Mouse (Mus musculus) MEL (cell line): ENCODE measurements around the gene Klhl26. TPM values are rescaled to one million over a fixed set of nuclear protein-coding genes. Genes with fewer than 3 reads are reported as not detected.

Source experiments
- DNase-seq: peaks from one replicate; pipeline ENCODE4 v3.0.0; 2011; ENCODE audit warnings: low read depth, low spot score
- H3K27ac ChIP-seq: 2 replicates; pipeline ENCODE4 v1.5.1; 2012; ENCODE audit warnings: low read depth, mild to moderate bottlenecking, control low read depth, low read length, moderate library complexity; ENCODE audit not compliant: control insufficient read depth
- H3K27me3 ChIP-seq, 2 experiments: fragments of 150-350 bp in 1 of 2; sonication (generic) in 1 of 2; 2 replicates each; pipeline ENCODE4 v1.6.1; 2012; ENCODE audit warnings: low read length in 2 of 2, mild to moderate bottlenecking in 2 of 2, improper control_type of control experiment in 1 of 2, moderate library complexity in 1 of 2; ENCODE audit not compliant: insufficient read depth in 2 of 2, control insufficient read depth in 1 of 2
- H3K36me3 ChIP-seq, 2 experiments: 2 replicates each; pipeline ENCODE4 v1.6.1; 2012 to 2014; ENCODE audit warnings: low read length in 2 of 2, improper control_type of control experiment in 1 of 2, inconsistent platforms in 1 of 2, mild to moderate bottlenecking in 1 of 2; ENCODE audit not compliant: insufficient read depth in 2 of 2, control insufficient read depth in 1 of 2
- H3K4me1 ChIP-seq, 2 experiments: fragments of 150-350 bp in 1 of 2; sonication (generic) in 1 of 2; 2 replicates each; pipeline ENCODE4 v1.6.1; 2012; ENCODE audit warnings: low read length in 2 of 2, improper control_type of control experiment in 1 of 2, mild to moderate bottlenecking in 1 of 2; ENCODE audit not compliant: insufficient read depth in 2 of 2, control insufficient read depth in 1 of 2
- H3K4me3 ChIP-seq, 2 experiments: fragments of 150-350 bp in 1 of 2; sonication (generic) in 1 of 2; 2 replicates each; pipeline ENCODE4 v1.5.1; 2012; ENCODE audit warnings: low read depth in 2 of 2, low read length in 2 of 2, mild to moderate bottlenecking in 2 of 2, moderate library complexity in 2 of 2, control low read depth in 1 of 2, improper control_type of control experiment in 1 of 2; ENCODE audit not compliant: control insufficient read depth in 1 of 2, insufficient read depth in 1 of 2
- H3K79me2 ChIP-seq: 2 replicates; pipeline ENCODE4 v1.6.1; 2012; ENCODE audit warnings: mild to moderate bottlenecking, low read length, moderate library complexity; ENCODE audit not compliant: control insufficient read depth, poor library complexity, insufficient read depth
- H3K9ac ChIP-seq: 2 replicates; pipeline ENCODE4 v1.6.1; 2012; ENCODE audit warnings: low read depth, mild to moderate bottlenecking, control low read depth, low read length, moderate library complexity; ENCODE audit not compliant: control insufficient read depth, poor library complexity, severe bottlenecking
- H3K9me3 ChIP-seq: fragments of 150-350 bp; sonication (generic); replicated peaks from 2 replicates; pipeline ENCODE4 v1.6.1; 2012; ENCODE audit warnings: mild to moderate bottlenecking, low read length, improper control_type of control experiment, moderate library complexity; ENCODE audit not compliant: insufficient read depth
- BHLHE40 ChIP-seq: IDR thresholded peaks from 2 replicates; pipeline ENCODE4 v1.6.1; 2012; ENCODE audit warnings: low read depth, mild to moderate bottlenecking, inconsistent platforms, low read length, improper control_type of control experiment, borderline replicate concordance
- CHD1 ChIP-seq: IDR thresholded peaks from 2 replicates; pipeline ENCODE4 v1.6.1; 2012; ENCODE audit warnings: low read depth, mild to moderate bottlenecking, inconsistent platforms, low read length, improper control_type of control experiment
- CHD2 ChIP-seq: IDR thresholded peaks from 2 replicates; pipeline ENCODE4 v1.6.1; 2011; ENCODE audit warnings: low read length, improper control_type of control experiment
- ELF1 ChIP-seq: IDR thresholded peaks from 2 replicates; pipeline ENCODE4 v1.6.1; 2014; ENCODE audit warnings: low read depth, mild to moderate bottlenecking, inconsistent platforms, low read length, improper control_type of control experiment, moderate library complexity
- EP300 ChIP-seq, 2 experiments: IDR thresholded peaks; 2 replicates each; pipeline ENCODE4 v1.6.1; 2011; ENCODE audit warnings: improper control_type of control experiment in 2 of 2, low read length in 2 of 2, low read depth in 1 of 2, mild to moderate bottlenecking in 1 of 2
- ETS1 ChIP-seq: IDR thresholded peaks from 2 replicates; pipeline ENCODE4 v1.6.1; 2012; ENCODE audit warnings: low read depth, mild to moderate bottlenecking, inconsistent platforms, low read length, improper control_type of control experiment, moderate library complexity
- GABPA ChIP-seq: IDR thresholded peaks from 2 replicates; pipeline ENCODE4 v1.6.1; 2012; ENCODE audit warnings: low read depth, mild to moderate bottlenecking, inconsistent platforms, low read length, improper control_type of control experiment, moderate library complexity
- GATA1 ChIP-seq: IDR thresholded peaks from 2 replicates; pipeline ENCODE4 v1.6.1; 2011; ENCODE audit warnings: low read depth, low read length, improper control_type of control experiment
- JUND ChIP-seq: IDR thresholded peaks from 2 replicates; pipeline ENCODE4 v1.6.1; 2011; ENCODE audit warnings: low read depth, mild to moderate bottlenecking, improper control_type of control experiment, low read length
- MEF2A ChIP-seq: IDR thresholded peaks from 2 replicates; pipeline ENCODE4 v1.6.1; 2014; ENCODE audit warnings: low read depth, mild to moderate bottlenecking, inconsistent platforms, low read length, improper control_type of control experiment; ENCODE audit not compliant: poor library complexity, insufficient replicate concordance, severe bottlenecking; ENCODE audit errors: extremely low read depth
- MYC ChIP-seq: IDR thresholded peaks from 2 replicates; pipeline ENCODE4 v1.6.1; 2011; ENCODE audit warnings: low read depth, mild to moderate bottlenecking, low read length, improper control_type of control experiment, moderate library complexity
- NRF1 ChIP-seq: IDR thresholded peaks from 2 replicates; pipeline ENCODE4 v1.6.1; 2014; ENCODE audit warnings: low read depth, mild to moderate bottlenecking, inconsistent platforms, low read length, improper control_type of control experiment, moderate library complexity; ENCODE audit not compliant: poor library complexity, insufficient read depth, severe bottlenecking
- RCOR1 ChIP-seq: IDR thresholded peaks from 2 replicates; pipeline ENCODE4 v1.6.1; 2012; ENCODE audit warnings: low read depth, mild to moderate bottlenecking, inconsistent platforms, low read length, improper control_type of control experiment
- SIN3A ChIP-seq: IDR thresholded peaks from 2 replicates; pipeline ENCODE4 v1.6.1; 2012; ENCODE audit warnings: low read length, improper control_type of control experiment, inconsistent platforms
- SMC3 ChIP-seq: IDR thresholded peaks from 2 replicates; pipeline ENCODE4 v1.6.1; 2011; ENCODE audit warnings: low read depth, low read length, improper control_type of control experiment
- TAL1 ChIP-seq: IDR thresholded peaks from 2 replicates; pipeline ENCODE4 v1.6.1; 2012; ENCODE audit warnings: mild to moderate bottlenecking, inconsistent platforms, low read length, moderate library complexity, mixed read lengths
- TBP ChIP-seq: IDR thresholded peaks from 2 replicates; pipeline ENCODE4 v1.8.0; 2011; ENCODE audit warnings: low read depth, low read length, improper control_type of control experiment
- TCF12 ChIP-seq: IDR thresholded peaks from 2 replicates; pipeline ENCODE4 v1.6.1; 2014; ENCODE audit warnings: low read depth, mild to moderate bottlenecking, inconsistent platforms, low read length, improper control_type of control experiment, moderate library complexity
- UBTF ChIP-seq: IDR thresholded peaks from 2 replicates; pipeline ENCODE4 v1.6.1; 2012; ENCODE audit warnings: low read depth, mild to moderate bottlenecking, inconsistent platforms, low read length, improper control_type of control experiment, moderate library complexity, borderline replicate concordance; ENCODE audit not compliant: insufficient read depth
- USF1 ChIP-seq: IDR thresholded peaks from 2 replicates; pipeline ENCODE4 v1.6.1; 2014; ENCODE audit warnings: low read depth, mild to moderate bottlenecking, inconsistent platforms, low read length, improper control_type of control experiment, moderate library complexity
- ZKSCAN1 ChIP-seq: IDR thresholded peaks from 2 replicates; pipeline ENCODE4 v1.6.1; 2012; ENCODE audit warnings: low read depth, mild to moderate bottlenecking, inconsistent platforms, low read length, improper control_type of control experiment, moderate library complexity
- ZMIZ1 ChIP-seq: IDR thresholded peaks from 2 replicates; pipeline ENCODE4 v1.6.1; 2012; ENCODE audit warnings: low read depth, mild to moderate bottlenecking, inconsistent platforms, low read length, improper control_type of control experiment, moderate library complexity
- polyA plus RNA-seq, 2 experiments: library from polyadenylated mRNA; stranded (reverse) in 1 of 2; unstranded in 1 of 2; fragments of >175 nt in 1 of 2; fragments of >200 nt in 1 of 2; gene quantifications; 2 replicates each; pipeline versions ENCODE4 v1.2.1 to v1.2.4; 2012; ENCODE audit warnings: low replicate concordance in 2 of 2, low read depth in 1 of 2; ENCODE audit not compliant: insufficient read length in 2 of 2, insufficient read depth in 1 of 2, missing spikeins in 1 of 2
- total RNA-seq: library from RNA; depleted of rRNA; stranded (reverse); fragments of 300-350 nt; gene quantifications from 2 replicates; pipeline ENCODE4 v1.2.3, GENCODE M21; 2012

The Klhl26 gene
- total and polyA plus RNA-seq, 3 experiments, result 8.0 to 11.4 TPM; not detected in 1

DNA sequence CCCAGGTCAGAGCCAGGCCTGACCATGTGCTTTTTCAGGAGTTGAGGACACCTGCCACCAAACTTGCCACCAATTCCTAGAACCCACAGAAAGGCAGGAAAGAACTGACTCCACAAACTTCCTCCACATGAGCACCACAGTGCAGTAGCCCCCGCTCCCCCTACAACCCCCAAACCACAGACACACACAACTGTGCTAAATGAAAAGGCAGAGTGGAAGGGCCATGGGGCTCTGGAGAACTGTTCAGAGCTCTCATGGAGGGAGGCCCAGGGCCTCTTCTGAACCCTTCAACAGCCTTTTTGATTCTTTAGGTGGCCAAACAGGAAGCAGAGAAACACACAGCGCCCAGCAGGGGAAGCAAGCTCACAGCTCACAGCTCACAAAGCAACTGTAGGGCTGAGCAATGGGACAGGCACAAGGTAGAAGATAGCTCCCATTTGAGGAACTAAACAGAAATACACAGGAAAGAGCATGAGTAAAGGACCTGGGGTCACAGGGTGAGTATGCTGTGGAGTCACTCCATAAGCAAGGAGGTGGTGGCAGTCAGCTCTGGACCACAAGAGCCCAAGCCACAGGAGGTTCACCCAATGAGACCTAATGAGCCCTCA is 50.4 kb downstream of the Klhl26 start:
- no peaks in the 10 kb centered on the region for H3K27me3 ChIP-seq
- no peaks in the 10 kb centered on the region for H3K79me2 ChIP-seq
- peaks cover 0 to 4% of the 10 kb centered on the region in 2 experiments; a peak in 2 of 4 replicates for H3K36me3 ChIP-seq
- TF ChIP-seq TBP, result 0 out of 2 replicates have a peak, but pooled peaks have one; percentile 48
- TF ChIP-seq GABPA, result no peak
- no peak overlapping the region for H3K4me3 ChIP-seq
- H3K9me3 ChIP-seq, result no peaks in the 10 kb centered on the region
- peak overlapping the region; percentile 13; the same call in 1 of the 2 replicates for H3K9ac ChIP-seq
- peak; percentile 77 for DNase-seq
- H3K27ac ChIP-seq, result peak overlapping the region; percentile 51
- H3K4me1 ChIP-seq, result peaks cover 4 to 23% of the 10 kb centered on the region in 2 experiments

DNA sequence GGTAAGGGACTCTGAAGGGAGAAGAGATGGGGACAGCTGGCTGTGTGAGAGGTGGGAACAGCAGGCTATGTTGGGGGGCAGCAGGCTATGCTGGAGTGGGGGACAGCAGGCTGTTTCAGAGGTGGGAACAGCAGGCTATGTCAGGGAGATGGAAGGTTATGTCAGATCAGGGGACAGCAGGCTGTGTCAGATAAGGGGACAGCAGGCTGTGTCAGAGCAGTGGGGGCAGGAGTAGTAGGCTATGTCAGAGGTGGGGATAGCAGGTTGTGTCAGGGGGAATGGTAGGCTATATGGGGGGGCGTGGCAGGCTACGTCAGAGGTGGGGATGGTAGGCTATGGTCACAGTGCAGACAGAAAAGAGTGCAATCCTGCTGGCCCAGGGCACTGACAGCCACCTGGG is 54.0 kb downstream of the Klhl26 start:
- TF ChIP-seq MEF2A, result no peak
- no peak for TF ChIP-seq CHD1
- no peak for TF ChIP-seq ZKSCAN1
- TF ChIP-seq TCF12, result no peak
- 0 out of 2 replicates have a peak, but pooled peaks have one; percentile 43 for TF ChIP-seq GATA1
- no peak for TF ChIP-seq SIN3A
- TF ChIP-seq SMC3, result no peak
- no peak for TF ChIP-seq UBTF
- no peak for TF ChIP-seq CHD2
- TF ChIP-seq USF1, result no peak
- TF ChIP-seq NRF1, result no peak
- TF ChIP-seq TAL1, result peak; percentile 77
- peak; percentile 10 to 35; a peak in 1 of 4 replicates for TF ChIP-seq EP300 (IDR thresholded peaks at IDR 0.05; ENCODE audit: low read depth in 1 of 2, low read length in 2 of 2)
- peak; percentile 44; the same call in 1 of the 2 replicates for TF ChIP-seq ETS1
- TF ChIP-seq ZMIZ1, result no peak
- no peak for TF ChIP-seq BHLHE40
- TF ChIP-seq ELF1, result no peak
- no peak for TF ChIP-seq RCOR1
- TF ChIP-seq MYC, result no peak
- no peak for TF ChIP-seq JUND
- TF ChIP-seq, all 39 proteins: peak for 4
- no peak overlapping the region for H3K27ac ChIP-seq
- no peak overlapping the region for H3K4me3 ChIP-seq
- H3K79me2 ChIP-seq, result no peaks in the 10 kb centered on the region; the same call in 1 of the 2 replicates
- peaks cover 15 to 35% of the 10 kb centered on the region in 2 experiments for H3K4me1 ChIP-seq
- peaks cover 0 to 10% of the 10 kb centered on the region in 2 experiments; a peak in 3 of 4 replicates for H3K36me3 ChIP-seq
- DNase-seq, result peak; percentile 73
- no peaks in the 10 kb centered on the region for H3K9me3 ChIP-seq
- H3K9ac ChIP-seq, result no peak overlapping the region
- no peaks in the 10 kb centered on the region for H3K27me3 ChIP-seq
